ENCODE assay signal across 7 mouse cellular contexts in the genomic region with DNA sequence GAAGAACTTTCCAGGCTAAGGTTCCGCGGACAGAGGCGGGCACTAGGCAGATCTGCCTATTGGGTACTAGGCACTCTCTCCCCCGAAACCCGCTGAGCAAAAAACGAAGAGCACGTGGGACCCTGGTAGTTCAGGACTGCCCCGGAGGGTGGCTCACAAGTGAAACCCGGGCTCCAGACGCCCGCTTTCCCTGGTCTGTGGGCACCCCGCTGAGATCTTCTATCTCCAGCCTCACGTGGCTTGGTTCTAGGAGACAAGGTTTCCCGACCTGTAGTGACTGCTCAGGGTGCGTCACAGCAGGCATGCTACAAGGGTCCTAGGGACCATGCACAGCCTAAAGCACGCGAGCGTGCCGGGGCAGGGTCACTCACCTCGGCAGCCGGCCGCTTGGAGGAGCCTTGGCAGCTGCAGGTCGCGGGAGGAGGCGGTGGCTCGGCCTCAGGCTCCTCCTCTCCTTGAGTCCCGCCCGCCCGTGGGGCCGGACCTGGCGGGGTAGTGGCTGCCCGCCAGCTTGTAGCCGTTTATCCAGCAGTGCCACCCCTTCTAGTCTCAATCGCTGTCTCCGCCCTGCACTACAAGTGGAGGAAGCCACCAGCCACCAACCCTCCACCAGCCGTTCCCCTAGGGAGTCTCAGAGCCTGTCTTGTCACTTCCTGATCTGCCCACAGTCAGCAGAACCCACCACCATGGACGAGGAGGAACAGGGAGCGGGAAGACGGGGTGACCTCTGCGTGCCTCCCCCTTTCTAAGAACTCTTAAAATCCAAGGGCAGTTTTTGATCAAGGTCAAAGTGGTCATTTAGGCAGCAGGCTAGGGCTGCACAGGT. TPM values are rescaled to one million over a fixed set of nuclear protein-coding genes. Genes with fewer than 3 reads are reported as not detected.
DNase-seq lines count a peak whose midpoint lies in the region; ATAC-seq and TF ChIP-seq lines count a peak whose summit lies in the region.

No protein-coding gene starts in this region.

- no peaks in the 10 kb centered on the region for H3K27me3 ChIP-seq in embryonic facial prominence, embryonic 12.5 days
- no peaks in the 10 kb centered on the region for H3K27me3 ChIP-seq in kidney, adult 2 months (replicated peaks; ENCODE audit: control insufficient read depth, insufficient read depth, low read length)
- H3K27me3 ChIP-seq in limb, embryonic 11.5 days (ENCODE audit: control insufficient read depth, insufficient read depth, low read length) = 0 out of 2 replicates have a peak, but pooled peaks cover 4% of the 10 kb centered on the region
- H3K27me3 ChIP-seq in midbrain, embryonic 13.5 days = peaks cover 31% of the 10 kb centered on the region

- peak overlapping the region; percentile 39 for H3K9ac ChIP-seq in embryonic facial prominence, embryonic 12.5 days
- peak overlapping the region; percentile 50 for H3K9ac ChIP-seq in limb, embryonic 11.5 days (ENCODE audit: low read length)
- H3K9ac ChIP-seq in midbrain, embryonic 13.5 days (replicated peaks) = peak overlapping the region; percentile 62

- H3K4me1 ChIP-seq in embryonic facial prominence, embryonic 12.5 days = peaks cover 8% of the 10 kb centered on the region; the same call in 1 of the 2 replicates
- H3K4me1 ChIP-seq in kidney, adult 2 months (ENCODE audit: control insufficient read depth, insufficient read depth, low read length) = peaks cover 4% of the 10 kb centered on the region; the same call in 1 of the 2 replicates
- H3K4me1 ChIP-seq in limb, embryonic 11.5 days (ENCODE audit: control insufficient read depth, insufficient read depth, low read length) = peaks cover 4% of the 10 kb centered on the region; the same call in 1 of the 2 replicates
- H3K4me1 ChIP-seq in midbrain, embryonic 13.5 days (replicated peaks) = peaks cover 12% of the 10 kb centered on the region

- no peak overlapping the region for H3K27ac ChIP-seq in embryonic facial prominence, embryonic 12.5 days
- no peak overlapping the region for H3K27ac ChIP-seq in kidney, adult 2 months (ENCODE audit: insufficient read depth, low read depth, low read length)
- H3K27ac ChIP-seq in limb, embryonic 11.5 days (replicated peaks; ENCODE audit: low read depth, low read length) = no peak overlapping the region
- no peak overlapping the region for H3K27ac ChIP-seq in midbrain, embryonic 13.5 days

- peak; percentile 94 for DNase-seq in adrenal gland, postnatal 25 days
- peak; percentile 90 to 95 for DNase-seq in heart, adult 18-20 months
- peak; percentile 95 for DNase-seq in kidney, adult 2 months
- peak; percentile 79 for DNase-seq in limb, embryonic 11.5 days (ENCODE audit: low spot score)
- DNase-seq in spleen, adult 12 weeks (ENCODE audit: low spot score) = peak; percentile 83

- no peak for TF ChIP-seq CTCF in kidney, adult 2 months (conservative IDR thresholded peaks at IDR 0.05; ENCODE audit: insufficient read depth, insufficient read length, low read depth, low read length)

- ATAC-seq in embryonic facial prominence, embryonic 12.5 days (ENCODE audit: insufficient number of reproducible peaks, insufficient read depth, low FRiP score, low TSS enrichment) = peak; percentile 74
- ATAC-seq in limb, embryonic 11.5 days (ENCODE audit: insufficient number of reproducible peaks, low FRiP score, low TSS enrichment, low read depth) = peak; percentile 82
- peak; percentile 87 for ATAC-seq in midbrain, embryonic 13.5 days

- TF ChIP-seq POLR2A in kidney, adult 2 months (IDR thresholded peaks at IDR 0.05; ENCODE audit: low read depth, low read length) = peak; percentile 29

- no peaks in the 10 kb centered on the region for H3K9me3 ChIP-seq in embryonic facial prominence, embryonic 12.5 days
- no peaks in the 10 kb centered on the region for H3K9me3 ChIP-seq in limb, embryonic 11.5 days (ENCODE audit: control insufficient read depth, low read length)
- H3K9me3 ChIP-seq in midbrain, embryonic 13.5 days = no peaks in the 10 kb centered on the region

- H3K4me2 ChIP-seq in embryonic facial prominence, embryonic 12.5 days (replicated peaks) = peak overlapping the region; percentile 94
- H3K4me2 ChIP-seq in limb, embryonic 11.5 days (ENCODE audit: low read depth, severe bottlenecking) = peak overlapping the region; percentile 94
- H3K4me2 ChIP-seq in midbrain, embryonic 13.5 days (replicated peaks) = peak overlapping the region; percentile 96

- H3K4me3 ChIP-seq in embryonic facial prominence, embryonic 12.5 days = peak overlapping the region; percentile 53
- H3K4me3 ChIP-seq in kidney, adult 2 months (ENCODE audit: insufficient read depth, low read depth, low read length) = peak overlapping the region; percentile 65
- peak overlapping the region; percentile 43 for H3K4me3 ChIP-seq in limb, embryonic 11.5 days (ENCODE audit: low read depth, low read length)
- H3K4me3 ChIP-seq in midbrain, embryonic 13.5 days (replicated peaks) = peak overlapping the region; percentile 50

- WGBS in embryonic facial prominence, embryonic 12.5 days = 2% methylated on average over 40 of the region's 40 CpGs
- WGBS in kidney, adult 2 months = 1% methylated on average over 40 of the region's 40 CpGs
- under 1% methylated on average over 40 of the region's 40 CpGs for WGBS in limb, embryonic 11.5 days
- WGBS in midbrain, embryonic 13.5 days = 2% methylated on average over 40 of the region's 40 CpGs

- no peaks in the 10 kb centered on the region for H3K36me3 ChIP-seq in embryonic facial prominence, embryonic 12.5 days
- no peaks in the 10 kb centered on the region for H3K36me3 ChIP-seq in kidney, adult 2 months (ENCODE audit: control insufficient read depth, insufficient read depth, low read length)
- H3K36me3 ChIP-seq in limb, embryonic 11.5 days (ENCODE audit: control insufficient read depth, insufficient read depth, low read length) = no peaks in the 10 kb centered on the region
- H3K36me3 ChIP-seq in midbrain, embryonic 13.5 days = no peaks in the 10 kb centered on the region

RNA-seq across cellular contexts. Expression of a gene that starts 7.4 kb away (rescaled TPM):
- total RNA-seq in adrenal gland, postnatal 25 days (2021) = 28.9 and 48.9 TPM in 2 replicates
- polyA plus RNA-seq in embryonic facial prominence, embryonic 12.5 days (2016; fragmentation: Nextera tagmentation; extraction: Ambion mirVana) = 2.6 and 3.1 TPM in 2 replicates
- 10 to 100 TPM; 25.5 to 26.5 TPM for total RNA-seq in heart, adult 18-20 months (2021)
- polyA plus RNA-seq in kidney, adult 2 months (2012; rRNA removed) = 25.1 and 47.7 TPM in 2 replicates
- polyA plus RNA-seq in limb, embryonic 11.5 days (2014; fragmentation: Nextera tagmentation; extraction: Ambion mirVana) = 2.9 and 4.1 TPM in 2 replicates
- 1.5 and 2.1 TPM in 2 replicates for polyA plus RNA-seq in midbrain, embryonic 13.5 days (2015; fragmentation: Nextera tagmentation; extraction: Ambion mirVana)
